Mouse (Mus musculus) MEL (cell line): ENCODE measurements around the gene Zdhhc6.

ENCODE experiments used
- BHLHE40 ChIP-seq: IDR thresholded peaks from 2 replicates; pipeline ENCODE4 v1.6.1; 2012; ENCODE audit warnings: low read depth, mild to moderate bottlenecking, inconsistent platforms, low read length, improper control_type of control experiment, borderline replicate concordance
- CHD2 ChIP-seq: IDR thresholded peaks from 2 replicates; pipeline ENCODE4 v1.6.1; 2011; ENCODE audit warnings: low read length, improper control_type of control experiment
- CTCF ChIP-seq, 3 experiments: IDR thresholded peaks in 2 of 3; conservative IDR thresholded peaks in 1 of 3; 2 replicates each; pipeline ENCODE4 v1.5.1; 2011 to 2012; ENCODE audit warnings: low read length in 3 of 3, low read depth in 2 of 3, mild to moderate bottlenecking in 2 of 3, improper control_type of control experiment in 1 of 3, inconsistent platforms in 1 of 3, mixed read lengths in 1 of 3, moderate library complexity in 1 of 3; ENCODE audit not compliant: control insufficient read depth in 1 of 3, insufficient read depth in 1 of 3, poor library complexity in 1 of 3, severe bottlenecking in 1 of 3
- E2F4 ChIP-seq: IDR thresholded peaks from 2 replicates; pipeline ENCODE4 v1.6.1; 2011; ENCODE audit warnings: low read depth, low read length, improper control_type of control experiment, borderline replicate concordance
- EP300 ChIP-seq, 2 experiments: IDR thresholded peaks; 2 replicates each; pipeline ENCODE4 v1.6.1; 2011; ENCODE audit warnings: improper control_type of control experiment in 2 of 2, low read length in 2 of 2, low read depth in 1 of 2, mild to moderate bottlenecking in 1 of 2
- TCF12 ChIP-seq: IDR thresholded peaks from 2 replicates; pipeline ENCODE4 v1.6.1; 2014; ENCODE audit warnings: low read depth, mild to moderate bottlenecking, inconsistent platforms, low read length, improper control_type of control experiment, moderate library complexity
- USF1 ChIP-seq: IDR thresholded peaks from 2 replicates; pipeline ENCODE4 v1.6.1; 2014; ENCODE audit warnings: low read depth, mild to moderate bottlenecking, inconsistent platforms, low read length, improper control_type of control experiment, moderate library complexity
- USF2 ChIP-seq, 2 experiments: IDR thresholded peaks; 2 replicates each; pipeline ENCODE4 v1.6.1; 2011 to 2012; ENCODE audit warnings: improper control_type of control experiment in 2 of 2, low read length in 2 of 2, borderline replicate concordance in 1 of 2, inconsistent platforms in 1 of 2, low read depth in 1 of 2, mild to moderate bottlenecking in 1 of 2; ENCODE audit not compliant: insufficient read depth in 1 of 2

DNA sequence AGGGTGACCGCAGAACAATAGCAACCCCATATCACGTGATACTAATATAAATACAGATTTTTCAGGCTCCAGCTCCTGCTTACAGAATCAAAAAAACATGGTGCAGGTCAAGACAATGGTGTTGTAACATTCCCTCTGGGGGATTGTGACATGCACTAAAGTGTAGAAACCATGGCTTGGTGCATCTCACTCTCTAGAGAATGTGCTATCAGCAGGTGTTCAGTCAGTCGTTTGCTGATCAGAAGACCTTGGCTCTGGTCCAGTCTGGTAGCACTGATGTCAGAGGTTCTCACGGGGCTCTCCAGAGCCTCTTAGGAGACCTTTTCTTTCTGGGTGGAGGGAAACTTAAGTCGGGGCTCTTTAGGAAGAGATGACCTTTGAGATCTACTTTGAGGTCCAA, 65.4 kb downstream of the Zdhhc6 start:
- no peak for TF ChIP-seq USF2 (IDR thresholded peaks at IDR 0.05; ENCODE audit: borderline replicate concordance in 1 of 2, insufficient read depth in 1 of 2, low read depth in 1 of 2, low read length in 2 of 2)
- peak; percentile 37; the same call in 1 of the 2 replicates for TF ChIP-seq TCF12
- TF ChIP-seq EP300 (IDR thresholded peaks at IDR 0.05; ENCODE audit: low read depth in 1 of 2, low read length in 2 of 2) = peak in 1 of 2 experiments; percentile 45; a peak in 1 of 4 replicates
- no peak for TF ChIP-seq CHD2
- TF ChIP-seq CTCF (IDR thresholded peaks at IDR 0.05 in 2 of 3, conservative IDR thresholded peaks at IDR 0.05 in 1 of 3; ENCODE audit: control insufficient read depth in 1 of 3, insufficient read depth in 1 of 3, low read depth in 2 of 3, low read length in 3 of 3, poor library complexity in 1 of 3, severe bottlenecking in 1 of 3) = no peak
- no peak for TF ChIP-seq E2F4
- no peak for TF ChIP-seq BHLHE40
- no peak for TF ChIP-seq USF1
